Mouse (Mus musculus) liver, embryonic 13.5 days (tissue): ENCODE measurements around the gene Dlg2. TPM values are rescaled to one million over a fixed set of nuclear protein-coding genes. Genes with fewer than 3 reads are reported as not detected.

Experiments
- ATAC-seq: fragments of 200-750 bp; cut with Nextera tagmentation; 2 replicates; pipeline ENCODE4 v1.8.0; 2017; ENCODE audit warnings: low read depth, mild to moderate bottlenecking, moderate number of reproducible peaks, moderate library complexity
- DNase-seq: peaks from one replicate; pipeline ENCODE4 v3.0.0; 2022
- H3K27ac ChIP-seq: fragments of 300-500 bp; sonication (generic); 2 replicates; pipeline ENCODE4 v1.5.1; 2015; ENCODE audit warnings: moderate library complexity, mild to moderate bottlenecking, inconsistent platforms
- H3K27me3 ChIP-seq: fragments of 300-500 bp; sonication (generic); 2 replicates; pipeline ENCODE4 v1.6.1; 2015; ENCODE audit warnings: mild to moderate bottlenecking, inconsistent platforms
- H3K36me3 ChIP-seq: fragments of 300-500 bp; sonication (generic); 2 replicates; pipeline ENCODE4 v1.6.1; 2015; ENCODE audit warnings: mild to moderate bottlenecking, inconsistent platforms
- H3K4me1 ChIP-seq: fragments of 300-500 bp; sonication (generic); replicated peaks from 2 replicates; pipeline ENCODE4 v1.6.1; 2015; ENCODE audit warnings: inconsistent platforms
- H3K4me2 ChIP-seq: fragments of 300-500 bp; sonication (generic); 2 replicates; pipeline ENCODE4 v1.6.1; 2015; ENCODE audit warnings: inconsistent platforms, mild to moderate bottlenecking, moderate library complexity
- H3K4me3 ChIP-seq: fragments of 300-500 bp; sonication (generic); replicated peaks from 2 replicates; pipeline ENCODE4 v1.5.1; 2015; ENCODE audit warnings: mild to moderate bottlenecking, inconsistent platforms
- H3K9ac ChIP-seq: fragments of 300-500 bp; sonication (generic); 2 replicates; pipeline ENCODE4 v1.6.1; 2015; ENCODE audit warnings: mild to moderate bottlenecking, inconsistent platforms
- H3K9me3 ChIP-seq: fragments of 300-500 bp; sonication (generic); replicated peaks from 2 replicates; pipeline ENCODE4 v1.6.1; 2016; ENCODE audit warnings: inconsistent platforms
- WGBS: fragments of 180-500 bp; shearing (Covaris S2); methylation state at CpG from one replicate; pipeline ENCODE4 v1.1.7; 2015; ENCODE audit not compliant: insufficient replicate concordance; 5-methylcytosine and 5-hydroxymethylcytosine counted together
- polyA plus RNA-seq: library from polyadenylated mRNA; unstranded; fragments of >200 nt; fragmentation: Nextera tagmentation; extraction: Ambion mirVana; gene quantifications from 2 replicates; pipeline ENCODE4 v1.2.1, GENCODE M21; 2015

The Dlg2 gene
- polyA plus RNA-seq, 1 experiment from 2014 or later = 0.52 TPM

GRCm38 (mm10) chr7:92333220-92333898 is 1856.9 kb downstream of the Dlg2 start:
- no peak overlapping the region for H3K4me2 ChIP-seq
- DNase-seq = no peak
- H3K36me3 ChIP-seq = no peaks in the 10 kb centered on the region
- H3K27ac ChIP-seq = no peak overlapping the region
- H3K9me3 ChIP-seq = no peaks in the 10 kb centered on the region
- ATAC-seq = no peak
- H3K4me1 ChIP-seq = no peaks in the 10 kb centered on the region
- H3K9ac ChIP-seq = no peak overlapping the region
- H3K4me3 ChIP-seq = no peak overlapping the region
- WGBS = 65% methylated on average over 5 of the region's 5 CpGs
- no peaks in the 10 kb centered on the region for H3K27me3 ChIP-seq

DNA sequence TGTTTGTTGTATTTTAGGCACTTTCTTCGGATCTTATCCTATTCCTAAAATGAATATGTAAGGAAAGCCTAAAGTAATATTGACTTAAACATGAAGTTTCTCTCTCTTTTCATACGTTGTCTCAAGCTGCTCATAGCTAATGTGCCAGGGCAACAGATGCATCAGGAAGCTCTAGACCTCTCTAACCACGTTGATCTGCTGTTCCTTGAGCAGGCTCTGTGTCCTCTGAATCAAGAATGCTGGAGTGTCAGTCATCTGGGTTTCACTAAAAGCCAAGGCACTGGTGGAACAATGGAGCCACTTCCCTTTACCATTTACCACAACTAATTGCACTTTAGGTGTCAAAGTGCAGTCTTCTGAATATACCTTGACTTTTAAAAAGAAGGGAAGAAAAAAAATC is 1880.1 kb downstream of the Dlg2 start:
- Histone ChIP-seq H3K4me1 (no peaks in the 10 kb centered on the region), H3K27me3 (no peaks in the 10 kb centered on the region), H3K36me3 (no peaks in the 10 kb centered on the region), H3K9me3 (no peaks in the 10 kb centered on the region), H3K4me2 (no peak overlapping the region), H3K27ac (no peak overlapping the region), H3K4me3 (no peak overlapping the region), H3K9ac (no peak overlapping the region)
- no peak for DNase-seq
- no peak for ATAC-seq
- WGBS = 44% methylated on average over 3 of the region's 3 CpGs

- no peaks in the 10 kb centered on the region for H3K9me3 ChIP-seq
- no peaks in the 10 kb centered on the region for H3K4me1 ChIP-seq
- ATAC-seq (no peak), DNase-seq (no peak)
- 53% methylated on average over 3 of the region's 3 CpGs for WGBS
- no peak overlapping the region for H3K4me2 ChIP-seq
- H3K27ac ChIP-seq = no peak overlapping the region
- no peak overlapping the region for H3K9ac ChIP-seq
- H3K4me3 ChIP-seq = no peak overlapping the region
- H3K36me3 ChIP-seq = no peaks in the 10 kb centered on the region
- H3K27me3 ChIP-seq = no peaks in the 10 kb centered on the region
These were observed 1886.9 kb downstream of the Dlg2 start for GRCm38 (mm10) chr7:92363386-92363785.

- 73% methylated on average over 4 of the region's 4 CpGs for WGBS
- H3K36me3 ChIP-seq = no peaks in the 10 kb centered on the region
- H3K9ac ChIP-seq = no peak overlapping the region
- no peak overlapping the region for H3K4me3 ChIP-seq
- H3K27me3 ChIP-seq = no peaks in the 10 kb centered on the region
- ATAC-seq = no peak
- H3K9me3 ChIP-seq = no peaks in the 10 kb centered on the region
- no peak overlapping the region for H3K27ac ChIP-seq
- H3K4me2 ChIP-seq = no peak overlapping the region
- H3K4me1 ChIP-seq = no peaks in the 10 kb centered on the region
- DNase-seq = no peak
These were observed 1887.3 kb downstream of the Dlg2 start for GRCm38 (mm10) chr7:92363800-92364199.

DNA sequence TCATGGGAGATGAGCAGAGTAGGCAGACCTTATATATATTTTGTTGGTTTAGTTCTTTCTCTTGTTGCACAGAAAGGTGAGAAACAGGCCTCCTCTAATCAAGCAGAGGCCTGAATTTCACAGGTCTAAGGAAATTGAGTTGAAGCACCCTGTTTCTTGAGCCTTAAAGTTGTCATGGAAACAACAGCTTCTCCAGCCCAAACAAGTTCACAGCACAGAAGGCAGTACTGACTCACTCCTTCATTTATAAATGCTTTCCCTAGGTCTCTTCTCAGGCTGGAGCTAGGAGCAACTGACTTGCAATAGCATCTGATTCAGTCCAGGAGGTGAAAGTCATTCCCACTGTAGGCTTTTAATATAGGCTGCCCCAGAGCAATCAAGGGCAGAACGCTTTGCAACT is 1890.6 kb downstream of the Dlg2 start:
- ATAC-seq (no peak), DNase-seq (no peak)
- no peak overlapping the region for H3K27ac ChIP-seq
- no peaks in the 10 kb centered on the region for H3K9me3 ChIP-seq
- H3K9ac ChIP-seq = no peak overlapping the region
- no peak overlapping the region for H3K4me3 ChIP-seq
- no peaks in the 10 kb centered on the region for H3K27me3 ChIP-seq
- WGBS = 50% methylated on average over 1 of the region's 1 CpGs
- no peaks in the 10 kb centered on the region for H3K4me1 ChIP-seq
- no peaks in the 10 kb centered on the region for H3K36me3 ChIP-seq
- H3K4me2 ChIP-seq = no peak overlapping the region

GRCm38 (mm10) chr7:92370521-92370920 is 1894.0 kb downstream of the Dlg2 start:
- no peaks in the 10 kb centered on the region for H3K4me1 ChIP-seq
- DNase-seq (no peak), ATAC-seq (no peak)
- H3K9me3 ChIP-seq = no peaks in the 10 kb centered on the region
- H3K27me3 ChIP-seq = no peaks in the 10 kb centered on the region
- no peak overlapping the region for H3K4me2 ChIP-seq
- H3K4me3 ChIP-seq = no peak overlapping the region
- no peak overlapping the region for H3K27ac ChIP-seq
- H3K36me3 ChIP-seq = no peaks in the 10 kb centered on the region
- no peak overlapping the region for H3K9ac ChIP-seq

GRCm38 (mm10) chr7:92371638-92372037 is 1895.2 kb downstream of the Dlg2 start:
- ATAC-seq = no peak
- no peak for DNase-seq
- H3K27ac ChIP-seq = no peak overlapping the region
- H3K4me3 ChIP-seq = no peak overlapping the region
- no peaks in the 10 kb centered on the region for H3K4me1 ChIP-seq
- WGBS = 38% methylated on average over 4 of the region's 4 CpGs
- H3K9me3 ChIP-seq = no peaks in the 10 kb centered on the region
- H3K4me2 ChIP-seq = no peak overlapping the region
- H3K9ac ChIP-seq = no peak overlapping the region
- H3K27me3 ChIP-seq = no peaks in the 10 kb centered on the region
- no peaks in the 10 kb centered on the region for H3K36me3 ChIP-seq

- no peaks in the 10 kb centered on the region for H3K36me3 ChIP-seq
- no peaks in the 10 kb centered on the region for H3K4me1 ChIP-seq
- 67% methylated on average over 5 of the region's 5 CpGs for WGBS
- no peak overlapping the region for H3K4me3 ChIP-seq
- H3K9ac ChIP-seq = no peak overlapping the region
- ATAC-seq (no peak), DNase-seq (no peak)
- H3K27me3 ChIP-seq = no peaks in the 10 kb centered on the region
- H3K27ac ChIP-seq = no peak overlapping the region
- H3K4me2 ChIP-seq = no peak overlapping the region
- H3K9me3 ChIP-seq = no peaks in the 10 kb centered on the region
These were observed 1897.4 kb downstream of the Dlg2 start for GRCm38 (mm10) chr7:92373863-92374357.

- WGBS = 61% methylated on average over 5 of the region's 5 CpGs
- no peaks in the 10 kb centered on the region for H3K9me3 ChIP-seq
- DNase-seq = no peak
- H3K36me3 ChIP-seq = no peaks in the 10 kb centered on the region
- H3K4me3 ChIP-seq = no peak overlapping the region
- ATAC-seq = no peak
- no peak overlapping the region for H3K9ac ChIP-seq
- no peaks in the 10 kb centered on the region for H3K4me1 ChIP-seq
- H3K4me2 ChIP-seq = no peak overlapping the region
- no peaks in the 10 kb centered on the region for H3K27me3 ChIP-seq
- no peak overlapping the region for H3K27ac ChIP-seq
These were observed 1907.5 kb downstream of the Dlg2 start for GRCm38 (mm10) chr7:92383913-92384484.

GRCm38 (mm10) chr7:92392052-92392640 is 1915.7 kb downstream of the Dlg2 start:
- H3K9me3 ChIP-seq = no peaks in the 10 kb centered on the region
- no peak overlapping the region for H3K4me3 ChIP-seq
- no peak overlapping the region for H3K27ac ChIP-seq
- no peaks in the 10 kb centered on the region for H3K36me3 ChIP-seq
- H3K4me1 ChIP-seq = no peaks in the 10 kb centered on the region
- 62% methylated on average over 6 of the region's 6 CpGs for WGBS
- no peaks in the 10 kb centered on the region for H3K27me3 ChIP-seq
- no peak overlapping the region for H3K4me2 ChIP-seq
- ATAC-seq (no peak), DNase-seq (no peak)
- no peak overlapping the region for H3K9ac ChIP-seq

DNA sequence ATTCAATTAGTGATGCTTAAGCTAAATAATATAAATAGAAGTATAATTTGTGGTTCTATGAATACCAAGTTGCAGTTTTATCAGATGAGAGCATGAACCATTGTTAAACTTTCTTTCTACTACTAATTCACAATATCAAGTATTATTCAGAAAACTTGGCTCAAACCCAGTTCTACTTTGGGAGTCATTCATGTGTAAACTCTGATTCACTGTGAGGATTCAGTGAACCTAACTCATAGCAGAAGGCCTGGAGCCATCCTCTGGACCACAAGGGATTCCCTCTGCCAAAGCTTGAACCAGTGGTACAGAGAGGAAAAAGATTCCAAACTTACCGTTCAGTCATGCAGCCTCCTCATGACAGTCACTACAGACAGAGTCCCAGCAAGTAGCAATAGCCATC is 1920.3 kb downstream of the Dlg2 start:
- Histone ChIP-seq H3K4me1 (no peaks in the 10 kb centered on the region), H3K9ac (no peak overlapping the region), H3K36me3 (no peaks in the 10 kb centered on the region), H3K27me3 (no peaks in the 10 kb centered on the region), H3K27ac (no peak overlapping the region), H3K4me3 (no peak overlapping the region), H3K4me2 (no peak overlapping the region), H3K9me3 (no peaks in the 10 kb centered on the region)
- ATAC-seq = no peak
- WGBS = 65% methylated on average over 1 of the region's 1 CpGs
- DNase-seq = no peak

DNA sequence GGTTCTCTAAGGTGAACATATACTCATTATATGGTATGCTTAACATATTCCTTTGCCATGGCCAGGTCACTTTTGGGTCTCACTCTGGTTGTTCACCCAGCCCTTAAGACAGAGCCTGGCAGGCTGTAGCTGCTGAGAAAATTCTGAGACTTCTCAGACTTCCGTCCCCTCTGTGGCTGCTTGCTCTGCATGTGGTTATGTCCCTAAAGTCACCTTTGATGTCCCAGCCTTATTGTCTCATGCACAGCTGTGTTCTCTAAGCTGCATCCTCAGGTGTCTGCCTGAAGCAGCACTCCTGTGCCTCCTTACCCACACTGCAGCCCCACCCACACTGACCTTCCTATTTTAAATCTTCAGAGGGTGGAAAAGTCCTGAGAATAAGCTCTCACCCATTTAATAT is 1922.4 kb downstream of the Dlg2 start:
- 62% methylated on average over 1 of the region's 1 CpGs for WGBS
- ATAC-seq = no peak
- DNase-seq = no peak

More for the DNA sequence above, 1922.4 kb downstream of the Dlg2 start:
- H3K9ac ChIP-seq = no peak overlapping the region
- H3K27me3 ChIP-seq = no peaks in the 10 kb centered on the region
- no peaks in the 10 kb centered on the region for H3K4me1 ChIP-seq
- H3K27ac ChIP-seq = no peak overlapping the region
- no peak overlapping the region for H3K4me3 ChIP-seq
- no peak overlapping the region for H3K4me2 ChIP-seq
- H3K9me3 ChIP-seq = no peaks in the 10 kb centered on the region
- no peaks in the 10 kb centered on the region for H3K36me3 ChIP-seq
